Mouse (Mus musculus): ENCODE measurements at regions not wholly inside any gene's neighbourhood (a gene's known extent, or its start where the extent isn't known, plus 50 kb on each side); places are given as distances from the start of the nearest gene placed in this dataset.

- TF ChIP-seq CTCF (IDR thresholded peaks at IDR 0.05; ENCODE audit: borderline replicate concordance, control insufficient read depth, extremely low read depth, insufficient read depth, low read length, poor library complexity) (no peak), POLR2A (IDR thresholded peaks at IDR 0.05; ENCODE audit: control insufficient read depth, extremely low read depth, insufficient read depth, low read length, poor library complexity) (no peak)
These were observed 274.9 kb downstream of the Gm11361 start for GRCm38 (mm10) chr13:28532278-28532677.

Measured in thymus, adult 2 months (tissue).